Mouse (Mus musculus): ENCODE data around the gene Gmpr. TPM values are rescaled to one million over a fixed set of nuclear protein-coding genes. Genes with fewer than 3 reads are reported as not detected.
A peak's percentile ranks its signal among the peaks of the same experiment; 100 is the strongest.

The Gmpr gene
- polyA plus RNA-seq, 1 experiment from 2014 or later, result 75.5 TPM

DNA sequence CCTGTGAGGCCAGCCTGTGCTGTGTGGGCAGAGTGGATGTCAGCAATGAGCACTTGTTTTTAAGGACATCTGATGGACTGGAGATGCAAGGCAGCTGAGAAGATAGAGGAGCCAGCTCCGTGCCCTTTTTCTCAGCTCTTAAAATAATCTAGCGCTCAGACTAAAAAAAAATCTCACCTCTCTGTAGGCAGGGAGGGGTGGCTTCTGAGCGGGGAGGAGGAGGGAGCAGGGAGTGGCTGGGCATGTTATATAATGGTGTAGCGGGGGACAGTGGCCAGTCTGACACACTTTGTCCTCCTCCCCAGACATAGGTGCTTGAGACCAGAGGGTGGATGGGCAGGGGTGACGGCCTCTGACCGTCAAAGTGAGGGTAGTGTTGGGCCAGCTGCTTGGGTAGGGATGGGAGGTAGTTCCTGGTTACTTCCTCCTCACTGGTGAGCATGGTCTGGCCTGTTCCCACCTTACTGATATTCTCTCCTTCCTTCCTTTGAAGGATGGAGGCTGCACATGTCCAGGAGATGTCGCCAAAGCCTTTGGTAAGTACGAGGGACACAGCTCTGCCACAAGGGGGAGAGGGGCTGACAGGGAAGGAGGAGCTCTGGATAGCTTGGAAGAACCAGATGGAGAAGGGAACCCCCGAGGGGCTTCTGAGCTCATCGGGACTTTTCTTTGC lies 31.4 kb downstream of the Gmpr start:
- H3K4me3 ChIP-seq (ENCODE audit: low read depth, low read length), result peak overlapping the region; percentile 7; the same call in 1 of the 2 replicates

DNA sequence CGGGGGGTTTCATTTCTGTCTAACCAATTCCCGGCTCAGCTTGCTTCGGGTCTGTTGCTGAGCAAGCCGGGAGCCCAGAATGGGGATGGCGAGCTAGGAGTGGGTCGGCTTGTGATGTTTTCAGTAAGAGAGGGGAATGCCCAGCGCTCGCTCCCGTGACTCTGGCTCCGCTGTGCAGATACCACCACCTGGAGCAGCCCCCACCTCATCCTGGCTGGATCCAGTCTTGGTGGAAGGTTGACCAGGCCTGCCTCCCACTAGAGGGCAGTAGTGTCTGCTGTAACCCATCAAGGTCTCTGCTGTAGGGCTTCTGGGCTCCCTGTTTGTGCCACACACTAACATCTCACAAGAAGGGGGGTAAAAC lies 31.9 kb downstream of the Gmpr start:
- Histone ChIP-seq H3K4me1 (ENCODE audit: insufficient read depth) (peaks cover 5% of the 10 kb centered on the region; the same call in 1 of the 2 replicates), H3K4me3 (ENCODE audit: low read depth, low read length) (peak overlapping the region; percentile 7; the same call in 1 of the 2 replicates), H3K27ac (ENCODE audit: low read depth) (no peak overlapping the region), H3K36me3 (replicated peaks; ENCODE audit: insufficient read depth, low read length) (peaks cover 30% of the 10 kb centered on the region), H3K9me3 (ENCODE audit: low read length) (no peaks in the 10 kb centered on the region), H3K27me3 (ENCODE audit: insufficient read depth, low read length) (no peaks in the 10 kb centered on the region), H3K4me2 (ENCODE audit: low read depth, low read length) (peak overlapping the region; percentile 55), H3K9ac (replicated peaks) (no peak overlapping the region)
- TF ChIP-seq CTCF (IDR thresholded peaks at IDR 0.05; ENCODE audit: low read depth) (peak; percentile 86), EP300 (IDR thresholded peaks at IDR 0.05; ENCODE audit: low read depth) (no peak)
- DNase-seq, result peak; percentile 74
- ATAC-seq, result peak; percentile 75
- WGBS (ENCODE audit: insufficient replicate concordance), result 28% methylated on average over 10 of the region's 10 CpGs

More for the DNA sequence above, 31.4 kb downstream of the Gmpr start:
- peaks cover 28% of the 10 kb centered on the region for H3K36me3 ChIP-seq (replicated peaks; ENCODE audit: insufficient read depth, low read length)
- no peaks in the 10 kb centered on the region for H3K9me3 ChIP-seq (ENCODE audit: low read length)
- no peak overlapping the region for H3K27ac ChIP-seq (ENCODE audit: low read depth)
- ATAC-seq, result peak; percentile 69
- no peak overlapping the region for H3K9ac ChIP-seq (replicated peaks)
- H3K27me3 ChIP-seq (ENCODE audit: insufficient read depth, low read length), result no peaks in the 10 kb centered on the region
- peak overlapping the region; percentile 55 for H3K4me2 ChIP-seq (ENCODE audit: low read depth, low read length)
- peak; percentile 53 for DNase-seq
- TF ChIP-seq CTCF (IDR thresholded peaks at IDR 0.05; ENCODE audit: low read depth) (peak; percentile 84), EP300 (IDR thresholded peaks at IDR 0.05; ENCODE audit: low read depth) (no peak)
- peaks cover 5% of the 10 kb centered on the region; the same call in 1 of the 2 replicates for H3K4me1 ChIP-seq (ENCODE audit: insufficient read depth)
- WGBS (ENCODE audit: insufficient replicate concordance), result 34% methylated on average over 10 of the region's 10 CpGs

DNA sequence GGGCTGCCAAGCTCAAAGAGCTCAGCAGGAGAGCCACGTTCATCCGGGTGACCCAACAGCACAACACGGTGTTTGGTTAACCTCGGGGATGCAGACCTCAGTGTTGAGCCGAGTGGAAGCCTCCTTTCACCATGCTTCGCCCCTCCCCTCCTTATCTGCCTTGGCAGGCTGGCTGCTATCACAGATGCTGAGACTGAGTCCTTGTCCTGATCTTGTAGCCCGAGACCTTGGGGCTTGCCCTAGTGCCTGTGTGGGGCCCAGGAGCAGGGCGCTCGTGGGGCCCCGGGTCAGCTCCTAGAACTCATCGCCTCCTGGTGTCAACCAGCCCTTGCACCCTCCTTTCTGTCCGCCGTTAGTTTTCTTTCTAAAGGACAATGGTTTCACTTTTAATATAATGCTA lies 38.7 kb downstream of the Gmpr start:
- Histone ChIP-seq H3K27ac (ENCODE audit: low read depth) (peak overlapping the region; percentile 77), H3K4me2 (ENCODE audit: low read depth, low read length) (peak overlapping the region; percentile 58), H3K4me3 (ENCODE audit: low read depth, low read length) (peak overlapping the region; percentile 25; the same call in 1 of the 2 replicates), H3K9me3 (ENCODE audit: low read length) (no peaks in the 10 kb centered on the region), H3K4me1 (ENCODE audit: insufficient read depth) (peaks cover 23% of the 10 kb centered on the region; the same call in 1 of the 2 replicates), H3K9ac (replicated peaks) (peak overlapping the region; percentile 30; the same call in 1 of the 2 replicates), H3K36me3 (replicated peaks; ENCODE audit: insufficient read depth, low read length) (peaks cover 49% of the 10 kb centered on the region), H3K27me3 (ENCODE audit: insufficient read depth, low read length) (no peaks in the 10 kb centered on the region)
- peak; percentile 97 for ATAC-seq
- peak; percentile 81 for DNase-seq
- TF ChIP-seq EP300 (IDR thresholded peaks at IDR 0.05; ENCODE audit: low read depth), result peak; percentile 90
- 0 out of 2 replicates have a peak, but pooled peaks have one; percentile 9 for TF ChIP-seq CTCF (IDR thresholded peaks at IDR 0.05; ENCODE audit: low read depth)
- 42% methylated on average over 13 of the region's 13 CpGs for WGBS (ENCODE audit: insufficient replicate concordance)

DNA sequence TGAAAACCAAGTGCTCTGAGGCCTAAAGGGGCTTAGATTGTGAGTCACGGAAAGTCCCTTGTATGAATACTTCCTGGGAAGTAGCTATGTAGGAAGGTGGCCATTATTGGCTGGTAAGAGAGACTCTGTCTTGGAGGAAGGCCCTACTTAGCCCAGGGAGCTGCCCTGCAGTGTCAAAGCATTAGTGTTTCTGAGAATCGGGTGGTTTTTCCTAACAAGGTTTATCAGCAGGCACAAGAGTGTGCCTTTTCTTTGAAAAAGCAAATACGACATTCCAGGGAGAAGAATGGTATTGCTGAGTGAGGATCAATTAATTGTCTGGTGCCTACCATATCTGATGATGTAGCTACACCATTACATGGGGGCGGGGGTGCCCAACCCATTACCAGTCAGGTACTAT lies 39.7 kb downstream of the Gmpr start:
- no peak for DNase-seq
- H3K9me3 ChIP-seq (ENCODE audit: low read length), result no peaks in the 10 kb centered on the region
- peaks cover 23% of the 10 kb centered on the region; the same call in 1 of the 2 replicates for H3K4me1 ChIP-seq (ENCODE audit: insufficient read depth)
- H3K9ac ChIP-seq (replicated peaks), result peak overlapping the region; percentile 23; the same call in 1 of the 2 replicates
- 46% methylated on average over 4 of the region's 4 CpGs for WGBS (ENCODE audit: insufficient replicate concordance)
- peak overlapping the region; percentile 58 for H3K4me2 ChIP-seq (ENCODE audit: low read depth, low read length)
- H3K27me3 ChIP-seq (ENCODE audit: insufficient read depth, low read length), result no peaks in the 10 kb centered on the region
- H3K36me3 ChIP-seq (replicated peaks; ENCODE audit: insufficient read depth, low read length), result peaks cover 49% of the 10 kb centered on the region
- ATAC-seq, result no peak
- TF ChIP-seq CTCF (IDR thresholded peaks at IDR 0.05; ENCODE audit: low read depth), result no peak
- H3K4me3 ChIP-seq (ENCODE audit: low read depth, low read length), result no peak overlapping the region
- peak overlapping the region; percentile 77; the same call in 1 of the 2 replicates for H3K27ac ChIP-seq (ENCODE audit: low read depth)

DNA sequence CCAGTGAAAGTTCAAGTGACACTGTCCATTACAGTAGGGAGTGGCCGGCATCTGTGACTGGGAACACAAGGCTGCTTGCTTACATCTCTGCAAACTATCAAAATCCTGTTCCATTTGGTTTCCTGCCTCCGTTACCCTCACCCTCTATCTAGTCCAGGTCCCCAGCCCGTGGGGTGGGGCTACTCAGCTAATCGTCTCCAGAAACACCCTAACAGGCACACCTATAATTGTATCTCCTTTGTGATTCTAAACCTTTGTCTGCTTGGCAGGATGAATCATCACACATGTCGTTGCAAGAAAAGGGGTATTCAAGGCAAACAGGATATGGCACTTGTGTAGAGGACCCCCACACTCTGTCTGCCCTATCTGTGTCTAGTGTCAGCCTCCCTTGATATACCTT lies 40.3 kb downstream of the Gmpr start:
- DNase-seq (no peak), ATAC-seq (no peak)
- 0 out of 2 replicates have a peak overlapping the region, but pooled peaks have one; percentile 58 for H3K4me2 ChIP-seq (ENCODE audit: low read depth, low read length)
- H3K27me3 ChIP-seq (ENCODE audit: insufficient read depth, low read length), result no peaks in the 10 kb centered on the region
- TF ChIP-seq CTCF (IDR thresholded peaks at IDR 0.05; ENCODE audit: low read depth) (no peak), EP300 (IDR thresholded peaks at IDR 0.05; ENCODE audit: low read depth) (no peak)
- H3K27ac ChIP-seq (ENCODE audit: low read depth), result peak overlapping the region; percentile 6; the same call in 1 of the 2 replicates
- H3K4me1 ChIP-seq (ENCODE audit: insufficient read depth), result peaks cover 23% of the 10 kb centered on the region; the same call in 1 of the 2 replicates
- no peaks in the 10 kb centered on the region for H3K9me3 ChIP-seq (ENCODE audit: low read length)
- no peak overlapping the region for H3K4me3 ChIP-seq (ENCODE audit: low read depth, low read length)
- 55% methylated on average over 5 of the region's 5 CpGs for WGBS (ENCODE audit: insufficient replicate concordance)
- peaks cover 44% of the 10 kb centered on the region for H3K36me3 ChIP-seq (replicated peaks; ENCODE audit: insufficient read depth, low read length)
- H3K9ac ChIP-seq (replicated peaks), result no peak overlapping the region

DNA sequence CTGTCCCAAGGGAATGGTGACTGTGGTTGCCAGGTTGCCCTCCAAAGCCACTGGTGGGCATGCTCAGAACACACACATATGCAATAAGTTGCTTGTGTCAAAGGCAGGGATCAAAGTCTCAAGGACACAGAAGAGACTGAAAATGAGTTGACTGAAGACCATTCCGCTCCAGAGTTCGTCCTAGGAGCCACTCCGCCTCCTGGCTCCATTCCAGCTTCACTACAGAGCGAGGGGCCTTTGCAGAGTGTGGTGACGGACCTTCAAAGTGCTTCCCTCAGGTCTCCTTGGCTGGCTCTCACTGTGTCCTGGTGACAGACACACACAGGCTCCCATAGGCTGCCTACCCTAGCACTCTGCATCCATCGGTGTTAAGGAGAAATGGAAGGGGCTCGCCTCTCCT lies 46.4 kb downstream of the Gmpr start:
- WGBS (ENCODE audit: insufficient replicate concordance), result 71% methylated on average over 7 of the region's 7 CpGs
- TF ChIP-seq EP300 (IDR thresholded peaks at IDR 0.05; ENCODE audit: low read depth), result no peak
- no peak for TF ChIP-seq CTCF (IDR thresholded peaks at IDR 0.05; ENCODE audit: low read depth)
- DNase-seq (no peak), ATAC-seq (peak; percentile 66)
- no peaks in the 10 kb centered on the region for H3K4me1 ChIP-seq (ENCODE audit: insufficient read depth)
- no peak overlapping the region for H3K4me3 ChIP-seq (ENCODE audit: low read depth, low read length)
- H3K4me2 ChIP-seq (ENCODE audit: low read depth, low read length), result no peak overlapping the region
- peaks cover 12% of the 10 kb centered on the region for H3K36me3 ChIP-seq (replicated peaks; ENCODE audit: insufficient read depth, low read length)
- H3K27ac ChIP-seq (ENCODE audit: low read depth), result peak overlapping the region; percentile 44; the same call in 1 of the 2 replicates
- H3K9ac ChIP-seq (replicated peaks), result no peak overlapping the region
- no peaks in the 10 kb centered on the region for H3K27me3 ChIP-seq (ENCODE audit: insufficient read depth, low read length)
- H3K9me3 ChIP-seq (ENCODE audit: low read length), result no peaks in the 10 kb centered on the region
